Mouse (Mus musculus) megakaryocyte, embryonic 14.5 days (primary cell): Measurements from ENCODE around the gene Zbtb20. TPM values are rescaled to one million over a fixed set of nuclear protein-coding genes. Genes with fewer than 3 reads are reported as not detected.

Experiments
- H3K27me3 ChIP-seq: replicated peaks from 2 replicates; pipeline ENCODE3; 2012; ENCODE audit warnings: inconsistent platforms
- H3K36me3 ChIP-seq: replicated peaks from 2 replicates; pipeline ENCODE3; 2012; ENCODE audit warnings: low read length, inconsistent platforms, mixed read lengths
- H3K4me1 ChIP-seq: 2 replicates; pipeline ENCODE4 v1.6.1; 2012; ENCODE audit warnings: inconsistent platforms
- H3K4me3 ChIP-seq: replicated peaks from 2 replicates; pipeline ENCODE3; 2012; ENCODE audit warnings: moderate library complexity, mild to moderate bottlenecking, inconsistent platforms
- H3K9me3 ChIP-seq: 2 replicates; pipeline ENCODE4 v1.6.1; 2012; ENCODE audit warnings: inconsistent platforms
- FLI1 ChIP-seq: IDR thresholded peaks from 2 replicates; pipeline ENCODE4 v1.6.1; 2012; ENCODE audit warnings: low read length, inconsistent platforms, mixed read lengths
- GATA1 ChIP-seq: IDR thresholded peaks from 3 replicates; pipeline ENCODE4 v1.6.1; 2012; ENCODE audit warnings: mixed read lengths, low read length, inconsistent platforms, borderline replicate concordance
- polyA plus RNA-seq: library from polyadenylated mRNA; stranded (reverse); fragments of >175 nt; gene quantifications from 2 replicates; pipeline ENCODE4 v1.2.3, GENCODE M21; 2012; ENCODE audit warnings: low replicate concordance; ENCODE audit not compliant: insufficient read depth

The Zbtb20 gene
- polyA plus RNA-seq, 1 experiment: 2.4 TPM

- Histone ChIP-seq H3K9me3 (no peaks in the 10 kb centered on the region), H3K4me1 (peaks cover 7% of the 10 kb centered on the region)
Observed at GRCm38 (mm10) chr16:42874456-42874855, 1.2 kb upstream of the Zbtb20 start.

GRCm38 (mm10) chr16:42874910-42875851 is 500 bp upstream of the Zbtb20 start:
- H3K4me1 ChIP-seq: peaks cover 7% of the 10 kb centered on the region
- H3K4me3 ChIP-seq: peak overlapping the region; percentile 94
- H3K36me3 ChIP-seq: no peaks in the 10 kb centered on the region
- no peaks in the 10 kb centered on the region for H3K27me3 ChIP-seq
- H3K9me3 ChIP-seq: no peaks in the 10 kb centered on the region
- no peak for TF ChIP-seq GATA1
- TF ChIP-seq FLI1: no peak

More at GRCm38 (mm10) chr16:42874456-42874855, 1.2 kb upstream of the Zbtb20 start:
- Histone ChIP-seq H3K36me3 (no peaks in the 10 kb centered on the region), H3K27me3 (no peaks in the 10 kb centered on the region), H3K4me3 (peak overlapping the region; percentile 94)
- TF ChIP-seq GATA1: no peak
- no peak for TF ChIP-seq FLI1

- H3K9me3 ChIP-seq: no peaks in the 10 kb centered on the region
- TF ChIP-seq FLI1 (no peak), GATA1 (no peak)
- no peaks in the 10 kb centered on the region for H3K36me3 ChIP-seq
- peaks cover 7% of the 10 kb centered on the region for H3K4me1 ChIP-seq
- no peaks in the 10 kb centered on the region for H3K27me3 ChIP-seq
- peak overlapping the region; percentile 94 for H3K4me3 ChIP-seq
Observed at GRCm38 (mm10) chr16:42876021-42877000, 630 bp downstream of the Zbtb20 start.

GRCm38 (mm10) chr16:42880046-42880445 is 4.4 kb downstream of the Zbtb20 start:
- Histone ChIP-seq H3K9me3 (no peaks in the 10 kb centered on the region), H3K36me3 (no peaks in the 10 kb centered on the region), H3K4me1 (peaks cover 4% of the 10 kb centered on the region), H3K27me3 (no peaks in the 10 kb centered on the region), H3K4me3 (no peak overlapping the region)
- TF ChIP-seq GATA1: no peak
- no peak for TF ChIP-seq FLI1

- Histone ChIP-seq H3K9me3 (no peaks in the 10 kb centered on the region), H3K36me3 (no peaks in the 10 kb centered on the region), H3K27me3 (no peaks in the 10 kb centered on the region), H3K4me3 (no peak overlapping the region), H3K4me1 (peaks cover 7% of the 10 kb centered on the region)
- no peak for TF ChIP-seq GATA1
- TF ChIP-seq FLI1: no peak
Observed at GRCm38 (mm10) chr16:42885538-42885937, 9.9 kb downstream of the Zbtb20 start.

GRCm38 (mm10) chr16:42885964-42886363 is 10.3 kb downstream of the Zbtb20 start:
- Histone ChIP-seq H3K9me3 (no peaks in the 10 kb centered on the region), H3K4me1 (peaks cover 7% of the 10 kb centered on the region), H3K36me3 (no peaks in the 10 kb centered on the region), H3K27me3 (no peaks in the 10 kb centered on the region), H3K4me3 (no peak overlapping the region)
- TF ChIP-seq GATA1 (no peak), FLI1 (no peak)

GRCm38 (mm10) chr16:42897125-42897693 is 21.5 kb downstream of the Zbtb20 start:
- Histone ChIP-seq H3K27me3 (no peaks in the 10 kb centered on the region), H3K36me3 (no peaks in the 10 kb centered on the region), H3K4me3 (no peak overlapping the region), H3K4me1 (no peaks in the 10 kb centered on the region), H3K9me3 (no peaks in the 10 kb centered on the region)
- TF ChIP-seq FLI1 (no peak), GATA1 (no peak)

GRCm38 (mm10) chr16:42900328-42900727 is 24.6 kb downstream of the Zbtb20 start:
- no peaks in the 10 kb centered on the region for H3K27me3 ChIP-seq

GRCm38 (mm10) chr16:42907283-42907701 is 31.6 kb downstream of the Zbtb20 start:
- peaks cover 15% of the 10 kb centered on the region for H3K4me1 ChIP-seq
- H3K9me3 ChIP-seq: no peaks in the 10 kb centered on the region
- no peak for TF ChIP-seq FLI1
- TF ChIP-seq GATA1: no peak
- no peaks in the 10 kb centered on the region for H3K36me3 ChIP-seq
- H3K27me3 ChIP-seq: no peaks in the 10 kb centered on the region
- peak overlapping the region; percentile 93 for H3K4me3 ChIP-seq

More at GRCm38 (mm10) chr16:42900328-42900727, 24.6 kb downstream of the Zbtb20 start:
- no peaks in the 10 kb centered on the region for H3K4me1 ChIP-seq
- TF ChIP-seq GATA1 (no peak), FLI1 (no peak)
- H3K36me3 ChIP-seq: no peaks in the 10 kb centered on the region
- H3K9me3 ChIP-seq: no peaks in the 10 kb centered on the region
- H3K4me3 ChIP-seq: no peak overlapping the region
